Mouse (Mus musculus) testis, adult 10 weeks (tissue): ENCODE results near the gene Utp11. TPM values are rescaled to one million over a fixed set of nuclear protein-coding genes. Genes with fewer than 3 reads are reported as not detected.

ENCODE experiments used
- polyA plus RNA-seq: library from polyadenylated mRNA; stranded (reverse); fragments of 350-450 nt; fragmentation: Illumina TruSeq; extraction: RNeasy Lipid Tissue Mini Kit (QIAGEN cat#74804); gene quantifications from one replicate; pipeline ENCODE4 v1.2.3, GENCODE M21; 2014; ENCODE audit warnings: low read depth, low replicate concordance

Utp11 gene
- polyA plus RNA-seq = 27.2 TPM

DNA sequence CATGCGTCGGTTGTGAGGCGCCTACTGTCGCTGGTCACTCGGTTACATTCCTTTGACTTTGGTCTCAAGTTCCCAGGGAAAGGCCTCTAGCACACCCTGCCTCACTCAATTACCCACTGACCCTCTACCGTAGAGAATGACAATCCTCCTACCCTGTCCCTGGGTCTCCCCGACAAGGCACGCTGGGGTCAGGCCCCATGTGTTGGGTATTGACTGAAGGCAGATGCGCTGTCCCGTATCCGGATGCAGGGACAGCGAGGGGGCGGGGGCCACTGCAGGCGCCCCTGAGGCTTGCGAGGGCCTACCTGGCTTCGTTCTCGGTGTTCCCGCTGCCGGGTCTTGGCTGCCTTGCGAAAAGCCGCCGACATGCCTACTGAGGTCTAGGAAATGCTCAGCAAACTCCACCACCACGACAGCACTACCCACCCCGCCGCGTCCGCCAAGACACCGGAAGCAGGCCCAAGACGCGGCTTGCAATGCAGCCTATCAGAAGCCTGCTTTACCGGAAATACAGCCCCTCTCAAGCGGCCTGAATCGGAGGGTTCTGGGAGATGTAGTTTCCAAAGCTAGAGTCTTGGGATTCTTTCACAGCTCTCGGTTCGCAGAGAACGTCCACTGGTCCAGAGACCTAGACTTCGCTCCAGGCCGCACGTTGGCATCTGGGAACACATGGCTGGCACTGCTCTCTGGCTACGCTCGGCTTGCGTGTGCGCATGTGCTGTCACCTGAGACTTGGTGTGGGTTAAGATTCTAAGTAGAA lies at the start of gene Utp11:
TSS of gene Utp11 (minus strand) at position 466 of the 760 bp plus-strand sequence.

GRCm38 (mm10) chr4:124741376-124742343 lies 48.3 kb upstream of the Utp11 start, which contains the start of gene Inpp5b:
Inpp5b (plus strand) TSS chr4:124741850.

DNA sequence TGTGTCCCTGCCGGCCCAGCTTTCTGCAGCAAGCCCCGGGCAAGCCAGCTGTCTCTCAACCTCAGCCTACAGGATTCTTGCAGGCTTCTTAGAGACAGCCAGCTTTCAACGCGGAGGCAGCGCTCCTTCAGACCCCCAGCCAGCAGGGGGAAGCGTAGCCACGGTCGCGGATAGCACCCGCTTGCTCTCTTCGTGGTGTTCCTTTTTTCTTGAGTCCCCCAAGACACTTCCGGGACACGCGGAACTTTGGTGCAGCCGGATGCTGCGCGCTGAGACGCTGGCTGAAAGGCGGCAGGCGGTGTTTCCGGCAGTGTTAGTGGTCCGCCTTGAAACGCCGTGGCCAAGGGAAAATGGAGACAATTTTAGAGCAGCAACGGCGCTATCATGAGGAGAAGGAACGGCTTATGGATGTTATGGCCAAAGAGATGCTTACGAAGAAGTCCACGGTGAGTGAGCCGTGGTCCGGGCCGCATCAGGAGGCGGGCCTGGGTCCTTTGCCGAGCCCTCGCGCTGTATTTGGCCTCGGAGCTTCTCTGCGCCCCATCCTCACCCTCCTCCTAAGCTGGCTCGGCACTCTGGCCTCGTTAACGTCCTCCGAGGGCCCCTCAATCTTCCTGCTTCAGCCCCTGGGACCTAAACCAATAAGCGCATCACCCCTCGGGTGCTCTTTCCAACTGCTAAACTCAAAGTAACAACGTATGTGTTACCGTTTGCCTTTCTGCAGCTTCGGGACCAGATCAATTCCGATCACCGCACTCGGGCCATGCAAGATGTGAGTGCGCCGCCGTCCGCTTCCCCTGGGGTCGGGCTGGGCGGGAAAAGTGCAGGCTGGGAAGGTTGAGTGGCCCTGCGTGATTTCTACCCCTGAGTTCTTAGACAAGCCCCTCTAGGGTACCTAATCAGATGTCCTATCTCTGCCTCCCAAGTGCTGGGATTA lies 21.4 kb upstream of the Utp11 start, which contains the start of gene Sf3a3:
TSS of gene Sf3a3 (plus strand) at position 232 of the 937 bp plus-strand sequence.

DNA sequence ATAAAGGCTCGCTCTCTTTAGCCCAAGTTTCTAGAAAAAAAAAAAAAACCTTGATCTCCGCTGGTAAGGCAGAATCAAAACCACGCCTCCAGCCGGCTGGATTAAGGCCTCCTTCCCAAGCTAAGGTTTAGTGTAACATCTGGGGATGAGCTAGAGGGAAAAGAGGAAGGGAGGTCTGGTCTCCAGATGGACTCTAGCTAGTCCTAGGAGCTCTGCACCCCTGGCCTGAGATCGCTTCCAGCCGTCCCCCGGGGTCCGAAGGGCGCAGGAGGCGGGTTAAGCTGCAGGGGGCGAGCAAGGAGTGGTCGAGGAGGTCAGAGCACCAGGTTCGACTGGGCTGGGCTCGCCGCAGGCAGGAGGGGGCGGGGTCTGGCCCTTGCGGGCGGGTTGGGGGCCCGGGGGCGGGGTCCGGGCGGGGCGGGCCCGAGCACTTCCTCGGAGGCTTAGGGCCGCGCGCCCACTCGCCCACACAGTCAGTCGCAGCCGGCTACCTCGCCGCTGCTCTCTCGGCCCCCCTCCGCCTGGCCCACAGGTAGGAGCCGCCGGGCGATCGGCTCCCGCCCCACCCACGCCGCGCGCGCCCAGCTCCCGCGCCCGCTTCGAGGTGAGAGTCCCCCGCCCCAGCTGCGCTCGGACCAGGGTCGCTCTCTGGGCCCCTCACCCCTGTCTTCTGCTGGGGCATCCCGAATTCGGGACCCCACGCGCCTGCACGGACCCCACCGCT lies 7.0 kb upstream of the Utp11 start, which contains the start of gene Fhl3:
TSS of gene Fhl3 (plus strand) at position 454 of the 724 bp plus-strand sequence.

GRCm38 (mm10) chr4:124656518-124656853 lies 36.9 kb downstream of the Utp11 start, which contains the start of gene Pou3f1:
Pou3f1 (plus strand) TSS chr4:124656807.

Other genes with a start within 250 kb of the Utp11 start
- not detected for gene 3100002H09Rik, start 82.8 kb downstream of the Utp11 start, polyA plus RNA-seq
- gene Pou3f1, start 36.8 kb downstream of the Utp11 start, polyA plus RNA-seq = 0.13 TPM
- gene Fhl3, start 7.1 kb upstream of the Utp11 start, polyA plus RNA-seq = not detected
- gene Sf3a3, start 21.2 kb upstream of the Utp11 start, polyA plus RNA-seq = 57.9 TPM
- 16.8 TPM for gene Inpp5b, start 48.2 kb upstream of the Utp11 start, polyA plus RNA-seq
- 102 TPM for gene Mtf1, start 108.5 kb upstream of the Utp11 start, polyA plus RNA-seq
- 31.1 TPM for gene Yrdc, start 157.1 kb upstream of the Utp11 start, polyA plus RNA-seq
- gene 1110065P20Rik, start 157.6 kb upstream of the Utp11 start, polyA plus RNA-seq = 4.7 TPM
- 0.07 TPM for gene Maneal, start 168.6 kb upstream of the Utp11 start, polyA plus RNA-seq
- 0.90 TPM for gene Epha10, start 187.3 kb upstream of the Utp11 start, polyA plus RNA-seq
- 6.5 TPM for gene 9930104L06Rik, start 243.4 kb upstream of the Utp11 start, polyA plus RNA-seq
- 97.7 TPM for gene Cdca8, start 245.7 kb upstream of the Utp11 start, polyA plus RNA-seq